Mouse (Mus musculus): Measurements from ENCODE around the gene Myh9. TPM values are rescaled to one million over a fixed set of nuclear protein-coding genes. Genes with fewer than 3 reads are reported as not detected.
A peak's percentile ranks its signal among the peaks of the same experiment; 100 is the strongest.

The Myh9 gene
- polyA plus RNA-seq, 1 experiment from 2014 or later: 677 TPM

GRCm38 (mm10) chr15:77766981-77767380 is 75.0 kb downstream of the Myh9 start:
- CTCF ChIA-PET: interaction anchor here (0.7 to 8.2 kb wide), 5 partner anchors 10 to 151 kb away, joined by 3 to 49 read pairs (median 3); partner anchors contain the start of gene Apol8
- POLR2A ChIA-PET: interaction anchor here (1.1 to 1.2 kb wide), 2 partner anchors 9 to 21 kb away, joined by 4 to 6 read pairs; no protein-coding TSS in a partner anchor
- no peak for TF ChIP-seq CTCF (IDR thresholded peaks at IDR 0.05)
- ATAC-seq: no peak
- no peaks in the 10 kb centered on the region for H3K27me3 ChIP-seq
- no peak for DNase-seq (ENCODE audit: low read depth, low spot score)
- in situ Hi-C loops (cut with MboI; ENCODE audit: low pct_unique_long_range_greater_than_20kb): no loop called here

- in situ Hi-C loops (cut with MboI; ENCODE audit: low pct_unique_long_range_greater_than_20kb): no loop called here
- ChIA-PET POLR2A (interaction anchor here (0.9 kb wide), 1 partner anchor 16 kb away, joined by 4 read pairs; no protein-coding TSS in a partner anchor), CTCF (interaction anchor here (1.1 to 8.2 kb wide), 3 partner anchors 9 to 152 kb away, joined by 4 to 49 read pairs (median 8); partner anchors contain the start of gene Apol8)
- H3K27me3 ChIP-seq: no peaks in the 10 kb centered on the region
- ATAC-seq (no peak), DNase-seq (ENCODE audit: low read depth, low spot score) (no peak)
- no peak for TF ChIP-seq CTCF (IDR thresholded peaks at IDR 0.05)
Observed at GRCm38 (mm10) chr15:77765484-77766093, 76.4 kb downstream of the Myh9 start.

- H3K27me3 ChIP-seq: no peaks in the 10 kb centered on the region
- POLR2A ChIA-PET: interaction anchor here (1.0 to 1.2 kb wide), 2 partner anchors 17 to 25 kb away, joined by 3 to 4 read pairs; no protein-coding TSS in a partner anchor
- ATAC-seq (peak; percentile 9), DNase-seq (ENCODE audit: low read depth, low spot score) (no peak)
- in situ Hi-C loops (cut with MboI; ENCODE audit: low pct_unique_long_range_greater_than_20kb): no loop called here
- TF ChIP-seq CTCF (IDR thresholded peaks at IDR 0.05): no peak
- CTCF ChIA-PET: interaction anchor here (0.9 to 8.2 kb wide), 2 partner anchors 13 to 152 kb away, joined by 3 to 49 read pairs; no protein-coding TSS in a partner anchor
Observed at GRCm38 (mm10) chr15:77764391-77765006, 77.5 kb downstream of the Myh9 start.

GRCm38 (mm10) chr15:77763702-77764101 is 78.3 kb downstream of the Myh9 start:
- no peaks in the 10 kb centered on the region for H3K27me3 ChIP-seq
- TF ChIP-seq CTCF (IDR thresholded peaks at IDR 0.05): no peak
- CTCF ChIA-PET: interaction anchor here (0.9 to 8.2 kb wide), 2 partner anchors 14 to 153 kb away, joined by 3 to 49 read pairs; no protein-coding TSS in a partner anchor
- ATAC-seq (no peak), DNase-seq (ENCODE audit: low read depth, low spot score) (no peak)
- POLR2A ChIA-PET: interaction anchor here (1.2 kb wide), 1 partner anchor 25 kb away, joined by 3 read pairs; no protein-coding TSS in a partner anchor
- in situ Hi-C loops (cut with MboI; ENCODE audit: low pct_unique_long_range_greater_than_20kb): no loop called here

- ChIA-PET POLR2A (no interaction called here), CTCF (interaction anchor here (1.0 to 8.2 kb wide), 4 partner anchors 7 to 18 kb away, joined by 3 to 49 read pairs (median 4); no protein-coding TSS in a partner anchor)
- in situ Hi-C loops (cut with MboI; ENCODE audit: low pct_unique_long_range_greater_than_20kb): no loop called here
- no peak for ATAC-seq
- no peak for DNase-seq (ENCODE audit: low read depth, low spot score)
- H3K27me3 ChIP-seq: no peaks in the 10 kb centered on the region
- TF ChIP-seq CTCF (IDR thresholded peaks at IDR 0.05): no peak
Observed at GRCm38 (mm10) chr15:77763050-77763449, 78.9 kb downstream of the Myh9 start.

DNA sequence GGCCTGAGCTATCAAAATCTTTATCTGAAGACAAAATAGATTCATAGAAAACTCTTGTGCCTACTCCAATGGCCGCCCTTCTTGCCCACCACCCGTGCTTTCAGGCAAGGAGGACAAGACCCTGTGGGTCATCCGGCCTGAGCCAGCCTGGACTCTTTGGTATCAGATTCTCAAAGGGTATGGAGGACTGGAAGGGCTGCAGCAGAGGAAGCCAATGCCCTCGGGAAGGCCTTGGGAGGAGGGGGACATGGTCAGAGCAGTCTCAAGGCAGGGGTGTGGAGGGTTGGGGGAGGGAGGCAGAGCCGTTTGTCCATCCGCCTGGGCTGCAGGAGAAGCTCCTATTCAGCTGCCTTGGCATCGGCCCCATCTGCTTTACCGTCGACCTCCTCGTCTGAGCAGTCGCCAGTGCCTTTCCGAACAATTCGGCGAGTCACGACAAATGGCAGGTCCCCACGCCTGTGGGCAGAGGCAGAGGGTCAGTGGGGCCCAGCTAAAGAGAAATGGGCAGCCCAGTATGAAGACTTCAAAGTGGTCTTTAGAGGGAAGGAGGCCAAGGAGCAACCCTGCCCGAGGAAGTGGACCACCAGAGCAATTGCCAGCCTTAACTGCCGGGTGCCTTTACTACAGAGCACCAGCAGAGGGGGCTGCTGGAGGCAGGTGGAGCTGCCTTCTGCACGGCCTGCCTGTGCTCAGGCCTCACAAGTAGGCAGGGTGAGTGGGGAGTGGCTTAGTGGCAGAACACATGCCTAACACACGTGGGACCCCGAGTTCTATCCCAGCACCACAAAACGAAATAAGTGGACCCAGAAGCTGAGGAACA is 80.2 kb downstream of the Myh9 start:
- ATAC-seq: no peak
- POLR2A ChIA-PET: no interaction called here
- no peak for DNase-seq (ENCODE audit: low read depth, low spot score)
- in situ Hi-C loops (cut with MboI; ENCODE audit: low pct_unique_long_range_greater_than_20kb): no loop called here
- TF ChIP-seq CTCF (IDR thresholded peaks at IDR 0.05): no peak
- CTCF ChIA-PET: interaction anchor here (0.7 to 8.2 kb wide), 5 partner anchors 9 to 156 kb away, joined by 3 to 49 read pairs (median 4); no protein-coding TSS in a partner anchor
- no peaks in the 10 kb centered on the region for H3K27me3 ChIP-seq

DNA sequence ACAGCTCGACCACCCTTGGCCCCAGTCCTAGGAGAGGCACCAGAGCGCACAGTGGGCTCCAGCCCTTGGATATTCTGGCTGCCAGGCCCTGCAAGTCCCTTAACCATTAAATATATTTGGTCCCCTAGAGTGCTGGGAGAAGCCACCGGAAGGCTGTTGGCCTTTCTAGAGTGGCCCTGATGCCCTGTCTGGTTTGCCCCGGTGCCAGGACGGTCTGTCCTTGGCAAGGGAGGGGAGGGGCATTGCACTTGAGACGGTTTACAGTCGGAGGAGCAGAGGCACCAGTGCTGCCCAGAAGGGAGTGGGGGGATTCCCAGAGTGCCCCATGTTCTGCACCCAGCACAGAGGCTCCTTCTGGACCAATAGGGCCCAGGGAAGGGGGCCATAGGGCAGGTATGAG is 80.9 kb downstream of the Myh9 start:
- CTCF ChIA-PET: interaction anchor here (8.2 kb wide), 1 partner anchor 16 kb away, joined by 49 read pairs; no protein-coding TSS in a partner anchor
- in situ Hi-C loops (cut with MboI; ENCODE audit: low pct_unique_long_range_greater_than_20kb): no loop called here
- DNase-seq (ENCODE audit: low read depth, low spot score) (no peak), ATAC-seq (no peak)
- H3K27me3 ChIP-seq: no peaks in the 10 kb centered on the region
- no peak for TF ChIP-seq CTCF (IDR thresholded peaks at IDR 0.05)
- POLR2A ChIA-PET: no interaction called here

GRCm38 (mm10) chr15:77760037-77760436 is 81.9 kb downstream of the Myh9 start:
- DNase-seq (ENCODE audit: low read depth, low spot score) (no peak), ATAC-seq (no peak)
- ChIA-PET POLR2A (interaction anchor here (0.7 kb wide), 1 partner anchor 212 kb away, joined by 4 read pairs; no protein-coding TSS in a partner anchor), CTCF (interaction anchor here (8.2 kb wide), 1 partner anchor 17 kb away, joined by 49 read pairs; no protein-coding TSS in a partner anchor)
- no peaks in the 10 kb centered on the region for H3K27me3 ChIP-seq
- TF ChIP-seq CTCF (IDR thresholded peaks at IDR 0.05): no peak
- in situ Hi-C loops (cut with MboI; ENCODE audit: low pct_unique_long_range_greater_than_20kb): no loop called here

- DNase-seq (ENCODE audit: low read depth, low spot score): no peak
- CTCF ChIA-PET: interaction anchor here (0.6 to 2.1 kb wide), 6 partner anchors 9 to 164 kb away, joined by 3 to 8 read pairs (median 4); no protein-coding TSS in a partner anchor
- no peak for ATAC-seq
- POLR2A ChIA-PET: no interaction called here
- in situ Hi-C loops (cut with MboI; ENCODE audit: low pct_unique_long_range_greater_than_20kb): no loop called here
- H3K27me3 ChIP-seq: no peaks in the 10 kb centered on the region
- TF ChIP-seq CTCF (IDR thresholded peaks at IDR 0.05): no peak
Observed at GRCm38 (mm10) chr15:77757586-77758226, 84.3 kb downstream of the Myh9 start.

Measured in Patski (cell line).